Comparison of ENCODE assay signal across 9 mouse cellular contexts in the genomic region with DNA sequence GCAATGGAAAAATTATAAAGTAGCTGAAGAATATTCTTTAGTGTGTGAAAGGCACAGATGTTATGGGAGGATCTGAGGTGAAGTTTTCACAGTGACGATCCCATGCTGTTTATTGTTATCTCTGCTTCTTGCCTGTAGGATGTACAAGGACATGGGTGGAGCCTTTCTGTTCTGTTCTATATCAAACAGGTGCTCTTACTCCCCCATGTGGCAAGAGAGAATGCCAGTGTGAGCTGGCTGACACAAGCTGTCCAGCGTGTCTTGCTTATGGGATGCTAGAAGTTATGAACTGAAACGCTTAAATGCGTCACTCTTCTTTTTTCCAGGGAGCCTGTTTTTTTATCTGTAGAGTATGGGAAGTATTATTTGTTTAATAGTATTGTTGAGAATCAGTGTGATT.
A peak's percentile ranks its signal among the peaks of the same experiment; 100 is the strongest.
DNase-seq lines count a peak whose midpoint lies in the region; ATAC-seq and TF ChIP-seq lines count a peak whose summit lies in the region.
"Had no signal": no experiment of that assay in that cellular context is flagged by ENCODE, and none has a peak within 500 bp of the region (broad histone marks: within the 10 kb centered on the region; RNA-seq: fewer than 3 reads in every experiment).

No protein-coding gene starts in this region.

- no peak for DNase-seq in lung, adult 2 months
- DNase-seq in lung, adult 18-20 months = no peak
- DNase-seq in cerebellum, adult 2 months = peak in 1 of 2 experiments; percentile 59
- DNase-seq in urinary bladder, adult 2 months (ENCODE audit: low spot score) = no peak

- no peak overlapping the region for H3K27ac ChIP-seq in cerebellum, adult 2 months (ENCODE audit: insufficient read depth, low read length)
- no peak overlapping the region for H3K27ac ChIP-seq in forebrain, embryonic 13.5 days
- no peak overlapping the region for H3K27ac ChIP-seq in neural tube, embryonic 12.5 days
- H3K27ac ChIP-seq: embryonic facial prominence, embryonic 13.5 days; stomach, embryonic 15.5 days had no signal

- 39% methylated on average over 4 of the region's 4 CpGs for WGBS in lung, adult 2 months
- 36% methylated on average over 4 of the region's 4 CpGs for WGBS in cerebellum, adult 2 months
- 51% methylated on average over 4 of the region's 4 CpGs for WGBS in forebrain, embryonic 13.5 days
- 52% methylated on average over 4 of the region's 4 CpGs for WGBS in neural tube, embryonic 12.5 days

- H3K9me3 ChIP-seq in forebrain, embryonic 13.5 days (replicated peaks) = no peaks in the 10 kb centered on the region
- H3K9me3 ChIP-seq in neural tube, embryonic 12.5 days = no peaks in the 10 kb centered on the region
- H3K9me3 ChIP-seq: embryonic facial prominence, embryonic 13.5 days; stomach, embryonic 15.5 days had no signal

- H3K4me1 ChIP-seq in lung, adult 2 months (ENCODE audit: control insufficient read depth, insufficient read depth, low read length) = no peaks in the 10 kb centered on the region
- H3K4me1 ChIP-seq in cerebellum, adult 2 months (ENCODE audit: control insufficient read depth, insufficient read depth, low read length) = peaks cover 4% of the 10 kb centered on the region; the same call in 1 of the 2 replicates
- H3K4me1 ChIP-seq in forebrain, embryonic 13.5 days = no peaks in the 10 kb centered on the region
- H3K4me1 ChIP-seq in neural tube, embryonic 12.5 days = no peaks in the 10 kb centered on the region
- H3K4me1 ChIP-seq: stomach, embryonic 15.5 days had no signal

- TF ChIP-seq CTCF in lung, adult 2 months (IDR thresholded peaks at IDR 0.05; ENCODE audit: insufficient read depth, low read length) = 0 out of 2 replicates have a peak, but pooled peaks have one; percentile 4
- peak; percentile 59 for TF ChIP-seq CTCF in cerebellum, adult 2 months (IDR thresholded peaks at IDR 0.05; ENCODE audit: borderline replicate concordance, insufficient read depth, low read depth, low read length)

- peak; percentile 66; the same call in 1 of the 2 replicates for ATAC-seq in forebrain, embryonic 13.5 days
- ATAC-seq in neural tube, embryonic 12.5 days (ENCODE audit: low FRiP score, low read depth) = peak; percentile 58; the same call in 1 of the 2 replicates
- no peak for ATAC-seq in activated CD4-positive, CD25-positive, alpha-beta regulatory T cell, adult 4 months

- H3K4me3 ChIP-seq in lung, adult 2 months (replicated peaks; ENCODE audit: extremely low read depth, low read depth, low read length) = no peak overlapping the region
- no peak overlapping the region for H3K4me3 ChIP-seq in cerebellum, adult 2 months (replicated peaks; ENCODE audit: insufficient read depth, low read depth, low read length)
- no peak overlapping the region for H3K4me3 ChIP-seq in forebrain, embryonic 13.5 days
- H3K4me3 ChIP-seq in neural tube, embryonic 12.5 days = no peak overlapping the region
- H3K4me3 ChIP-seq: embryonic facial prominence, embryonic 13.5 days; stomach, embryonic 15.5 days had no signal

- no peaks in the 10 kb centered on the region for H3K36me3 ChIP-seq in forebrain, embryonic 13.5 days (ENCODE audit: poor library complexity, severe bottlenecking)
- H3K36me3 ChIP-seq in neural tube, embryonic 12.5 days = no peaks in the 10 kb centered on the region
- H3K36me3 ChIP-seq: embryonic facial prominence, embryonic 13.5 days; stomach, embryonic 15.5 days had no signal

- no peak overlapping the region for H3K9ac ChIP-seq in forebrain, embryonic 13.5 days
- H3K9ac ChIP-seq in neural tube, embryonic 12.5 days = no peak overlapping the region
- H3K9ac ChIP-seq: embryonic facial prominence, embryonic 13.5 days; stomach, embryonic 15.5 days had no signal

- TF ChIP-seq POLR2A in lung, adult 2 months (IDR thresholded peaks at IDR 0.05; ENCODE audit: borderline replicate concordance, extremely low read depth, low read depth, low read length) = no peak
- no peak for TF ChIP-seq POLR2A in cerebellum, adult 2 months (IDR thresholded peaks at IDR 0.05; ENCODE audit: borderline replicate concordance, insufficient read depth, low read length)

- H3K27me3 ChIP-seq in cerebellum, adult 2 months (ENCODE audit: control insufficient read depth, insufficient read depth, low read length) = no peaks in the 10 kb centered on the region
- no peaks in the 10 kb centered on the region for H3K27me3 ChIP-seq in forebrain, embryonic 13.5 days
- H3K27me3 ChIP-seq in neural tube, embryonic 12.5 days (replicated peaks) = no peaks in the 10 kb centered on the region
- H3K27me3 ChIP-seq: embryonic facial prominence, embryonic 13.5 days; stomach, embryonic 15.5 days had no signal

- H3K4me2 ChIP-seq in forebrain, embryonic 13.5 days = no peak overlapping the region
- H3K4me2 ChIP-seq in neural tube, embryonic 12.5 days (replicated peaks) = no peak overlapping the region
- H3K4me2 ChIP-seq: embryonic facial prominence, embryonic 13.5 days; stomach, embryonic 15.5 days had no signal
